Comparison of ENCODE assay signal across 8 mouse cellular contexts in the genomic region with DNA sequence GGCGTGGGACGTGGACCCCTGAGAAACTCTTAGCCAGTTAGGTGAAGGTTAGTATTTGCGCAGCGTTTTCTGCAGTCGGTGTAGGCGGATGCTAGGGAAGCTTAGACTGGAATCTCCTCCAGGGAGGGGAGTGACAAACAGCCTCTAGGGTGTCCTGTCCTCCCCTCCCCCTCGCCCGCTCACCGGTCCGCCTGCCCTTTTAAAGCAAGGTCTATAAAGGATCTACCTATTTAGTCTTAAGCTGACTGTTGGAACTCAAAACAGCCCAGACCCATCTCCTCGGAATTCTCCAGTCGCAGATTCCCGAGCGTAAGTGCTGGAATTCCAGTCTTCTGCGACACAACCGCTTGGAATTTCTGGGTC. TPM values are rescaled to one million over a fixed set of nuclear protein-coding genes. Genes with fewer than 3 reads are reported as not detected.
DNase-seq lines count a peak whose midpoint lies in the region; ATAC-seq lines count a peak whose summit lies in the region.

A gene (plus strand): TSS at position 229 of the 363 bp plus-strand sequence.

- H3K9ac ChIP-seq in intestine, embryonic 16.5 days (ENCODE audit: low read depth, low read length) = peak within 1 kb of the TSS; percentile 82
- peak within 1 kb of the TSS; percentile 37; the same call in 1 of the 2 replicates for H3K9ac ChIP-seq in liver, embryonic 11.5 days (ENCODE audit: low read depth, low read length)
- peak within 1 kb of the TSS; percentile 54 for H3K9ac ChIP-seq in neural tube, embryonic 15.5 days (replicated peaks)

- H3K4me2 ChIP-seq in intestine, embryonic 16.5 days (ENCODE audit: low read depth, low read length) = peak within 1 kb of the TSS; percentile 94
- H3K4me2 ChIP-seq in liver, embryonic 11.5 days = peak within 1 kb of the TSS; percentile 97
- H3K4me2 ChIP-seq in neural tube, embryonic 15.5 days = peak within 1 kb of the TSS; percentile 99

- H3K27me3 ChIP-seq in intestine, embryonic 16.5 days (replicated peaks; ENCODE audit: control insufficient read depth, insufficient read depth, low read length) = 0 out of 2 replicates have a peak, but pooled peaks cover 4% of the 10 kb centered on the region
- peaks cover 48% of the 10 kb centered on the region for H3K27me3 ChIP-seq in liver, embryonic 11.5 days (replicated peaks; ENCODE audit: control insufficient read depth, insufficient read depth, low read length)
- H3K27me3 ChIP-seq in neural tube, embryonic 15.5 days (replicated peaks) = peaks cover 55% of the 10 kb centered on the region

- intact Hi-C loops in gastrocnemius, postnatal 36 days (cut with DNase I) = no loop called here

- peaks cover 9% of the 10 kb centered on the region for H3K4me1 ChIP-seq in intestine, embryonic 16.5 days (ENCODE audit: control insufficient read depth, insufficient read depth, low read length)
- H3K4me1 ChIP-seq in liver, embryonic 11.5 days (replicated peaks; ENCODE audit: control insufficient read depth, insufficient read depth, low read length) = no peaks in the 10 kb centered on the region; the same call in 1 of the 2 replicates
- H3K4me1 ChIP-seq in neural tube, embryonic 15.5 days = peaks cover 22% of the 10 kb centered on the region

- 0 out of 2 replicates have a peak, but pooled peaks cover 4% of the 10 kb centered on the region for H3K9me3 ChIP-seq in intestine, embryonic 16.5 days (ENCODE audit: control insufficient read depth, low read length)
- peaks cover 3% of the 10 kb centered on the region; the same call in 1 of the 2 replicates for H3K9me3 ChIP-seq in liver, embryonic 11.5 days (ENCODE audit: control insufficient read depth, low read length)
- no peaks in the 10 kb centered on the region for H3K9me3 ChIP-seq in neural tube, embryonic 15.5 days (replicated peaks)

- H3K4me3 ChIP-seq in intestine, embryonic 16.5 days (ENCODE audit: low read length) = peak within 1 kb of the TSS; percentile 72
- peak within 1 kb of the TSS; percentile 61 for H3K4me3 ChIP-seq in liver, embryonic 11.5 days (ENCODE audit: low read depth, low read length)
- H3K4me3 ChIP-seq in neural tube, embryonic 15.5 days (replicated peaks) = peak within 1 kb of the TSS; percentile 56

- peak; percentile 45 for ATAC-seq in intestine, embryonic 16.5 days
- no peak for ATAC-seq in liver, embryonic 11.5 days (replicated peaks; ENCODE audit: low FRiP score)
- ATAC-seq in neural tube, embryonic 15.5 days (ENCODE audit: low FRiP score) = no peak

- peak within 1 kb of the TSS; percentile 85 for H3K27ac ChIP-seq in intestine, embryonic 16.5 days (ENCODE audit: low read length)
- no peak within 1 kb of the TSS for H3K27ac ChIP-seq in liver, embryonic 11.5 days (ENCODE audit: low read depth, low read length)
- H3K27ac ChIP-seq in neural tube, embryonic 15.5 days (replicated peaks) = no peak within 1 kb of the TSS

- H3K36me3 ChIP-seq in intestine, embryonic 16.5 days (ENCODE audit: control insufficient read depth, insufficient read depth, low read length) = no peaks in the 10 kb centered on the region
- no peaks in the 10 kb centered on the region for H3K36me3 ChIP-seq in liver, embryonic 11.5 days (ENCODE audit: control insufficient read depth, insufficient read depth, low read length)
- H3K36me3 ChIP-seq in neural tube, embryonic 15.5 days = no peaks in the 10 kb centered on the region

- DNase-seq in spleen, adult 18-20 months = peak; percentile 7 to 31
- no peak for DNase-seq in spleen, postnatal 4 days (ENCODE audit: low spot score in 2 of 2)
- DNase-seq in cerebellum, adult 11-12 months = peak; percentile 48
- DNase-seq in gastrocnemius, postnatal 36 days = peak; percentile 14 to 22
- no peak for DNase-seq in liver, embryonic 11.5 days (ENCODE audit: low spot score)
- no peak for DNase-seq in adipocyte (ENCODE audit: low spot score)

- 0% methylated on average over 16 of the region's 16 CpGs for WGBS in intestine, embryonic 16.5 days
- WGBS in liver, embryonic 11.5 days = under 1% methylated on average over 16 of the region's 16 CpGs
- under 1% methylated on average over 16 of the region's 16 CpGs for WGBS in neural tube, embryonic 15.5 days

RNA-seq across cellular contexts. Expression of the gene that starts here (rescaled TPM):
- total RNA-seq in gastrocnemius, postnatal 36 days (2021) = 1 to 10 TPM; 6.0 to 7.6 TPM
- polyA plus RNA-seq in intestine, embryonic 16.5 days (2015; fragmentation: Nextera tagmentation; extraction: Ambion mirVana) = 20.5 and 25.2 TPM in 2 replicates
- polyA plus RNA-seq in liver, embryonic 11.5 days (2014; fragmentation: Nextera tagmentation; extraction: Ambion mirVana) = 0.60 and 1.2 TPM in 2 replicates
- polyA plus RNA-seq in neural tube, embryonic 15.5 days (2015; fragmentation: Nextera tagmentation; extraction: Ambion mirVana) = 1.7 and 2.8 TPM in 2 replicates

Comparison
In these comparisons a context has a peak if more than half of its experiments do, and no peak if none do; other contexts are left out.
1. DNase-seq: peak in spleen, adult 18-20 months (2 of 2), cerebellum, adult 11-12 months (single experiment) and gastrocnemius, postnatal 36 days (2 of 2); none in spleen, postnatal 4 days (0 of 2), liver, embryonic 11.5 days (single experiment) and adipocyte (single experiment).
2. Peak in every context shown above with its lines, with median percentiles within 50 percentile points of each other: H3K4me2 ChIP-seq, H3K4me3 ChIP-seq and H3K9ac ChIP-seq.